Mouse (Mus musculus) regulatory T cell (primary cell): ENCODE measurements at regions not wholly inside any gene's neighbourhood (a gene's known extent, or its start where the extent isn't known, plus 50 kb on each side); places are given as distances from the start of the nearest gene placed in this dataset.

ENCODE experiments used
- in situ Hi-C: fragments of 300-600 bp; cut with MboI, MseI; formaldehyde crosslinking; loops from one replicate; pipeline ENCODE4 v1.15.1; 2025; ENCODE audit warnings: high pct_unique_total_duplicates

DNA sequence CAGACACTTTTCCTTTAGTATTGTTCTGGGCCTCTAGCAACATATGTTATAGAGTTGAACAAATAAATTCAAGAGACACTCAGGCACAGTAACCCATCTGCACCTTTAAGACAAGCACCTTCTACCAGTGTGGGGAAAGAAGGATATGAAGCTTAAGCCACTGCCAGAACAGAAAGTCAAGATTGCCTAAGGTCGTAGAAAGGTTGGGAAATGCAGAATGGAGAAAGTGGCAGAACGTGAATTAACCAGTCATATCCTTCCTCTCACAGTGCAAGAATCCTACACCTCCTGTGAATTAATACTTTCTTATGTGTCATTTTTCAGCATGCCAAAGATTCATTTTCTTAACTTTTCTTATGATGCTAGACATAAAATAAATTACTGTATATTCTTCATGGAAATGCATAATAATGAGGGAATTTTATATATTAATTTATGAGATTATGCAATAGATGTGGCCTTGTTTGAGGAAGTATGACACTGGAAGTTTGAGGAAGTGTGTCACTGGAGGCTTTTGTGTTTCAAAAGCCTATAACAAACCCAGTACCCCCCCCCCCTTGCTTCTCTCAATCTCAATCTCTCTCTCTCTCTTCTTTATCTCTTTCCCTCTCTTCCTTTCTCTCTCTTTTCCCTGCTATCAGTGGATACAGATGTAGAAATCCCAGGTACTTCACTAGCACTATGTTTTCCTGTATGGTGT lies 361.6 kb upstream of the Edil3 start:
- in situ Hi-C loops = no loop called here

DNA sequence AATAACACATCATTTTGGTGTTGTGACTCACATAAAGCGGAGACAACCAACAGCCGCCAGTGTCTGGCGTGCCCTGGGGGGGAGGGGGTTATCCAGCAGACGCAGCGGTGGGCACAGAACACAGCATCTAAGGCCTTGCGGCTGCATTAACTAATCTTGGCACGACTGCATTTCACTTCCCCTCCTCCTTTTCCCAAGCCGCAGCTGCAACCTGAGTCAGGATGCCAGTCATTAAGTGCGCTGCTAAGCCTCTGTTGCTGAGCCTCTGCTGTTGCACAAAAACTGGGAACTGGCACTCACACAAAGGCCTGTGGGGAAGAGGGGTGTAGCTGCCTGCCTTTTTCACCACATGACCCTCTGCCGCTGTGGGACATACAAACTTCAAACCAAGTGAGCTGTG lies 331.2 kb upstream of the Edil3 start:
- in situ Hi-C loops = no loop called here

DNA sequence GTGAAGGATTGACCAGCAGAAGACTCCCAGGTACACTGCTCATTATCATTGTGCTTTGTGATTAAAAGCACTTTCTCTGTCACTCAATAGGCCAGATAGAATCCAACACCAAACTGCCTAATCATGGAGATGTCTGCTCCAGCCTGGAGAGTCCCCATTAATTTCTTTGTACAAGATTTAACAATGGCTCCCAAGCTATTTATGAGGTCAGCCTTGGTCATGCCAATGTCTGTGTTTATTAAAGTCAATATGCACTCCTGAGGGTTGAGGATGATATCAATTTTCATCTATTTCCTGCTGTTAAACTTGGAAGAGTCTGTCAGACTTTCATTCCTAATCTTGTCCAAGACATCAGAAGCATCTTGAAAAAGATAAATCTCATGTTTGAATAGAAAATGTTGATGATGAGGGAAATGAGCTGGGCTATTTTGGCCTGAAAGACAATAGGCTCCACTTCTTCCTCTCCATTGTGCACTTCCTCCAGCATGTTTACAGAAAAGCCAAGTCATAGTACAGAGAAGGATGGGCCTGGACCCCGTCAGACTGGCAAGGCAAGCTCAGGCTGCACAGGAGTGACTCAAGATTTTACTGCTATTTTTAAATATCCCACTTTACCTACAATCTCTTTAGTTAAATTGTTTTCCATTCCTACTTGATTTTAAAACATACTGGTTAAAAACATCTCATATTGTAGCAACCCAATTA lies 310.3 kb upstream of the Edil3 start:
- in situ Hi-C loops = no loop called here

DNA sequence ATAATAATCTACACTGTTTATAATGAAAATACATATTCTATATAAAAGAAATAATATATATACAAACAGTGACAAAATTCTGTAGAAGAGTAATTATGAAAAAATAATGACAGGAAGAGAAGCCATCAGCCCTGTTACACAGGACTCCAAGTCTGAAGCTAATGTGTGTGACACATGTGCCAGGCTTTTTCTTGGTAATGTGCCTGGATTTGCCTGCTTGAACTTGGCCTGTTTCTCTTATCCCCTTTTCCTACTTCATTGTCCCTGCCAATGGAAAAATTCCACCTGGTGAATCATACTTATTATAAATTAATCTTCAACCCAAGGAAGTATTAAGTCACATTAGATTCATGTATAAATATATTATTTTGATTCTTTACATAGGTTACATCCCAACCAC lies 286.5 kb upstream of the Edil3 start:
- in situ Hi-C loops = no loop called here

DNA sequence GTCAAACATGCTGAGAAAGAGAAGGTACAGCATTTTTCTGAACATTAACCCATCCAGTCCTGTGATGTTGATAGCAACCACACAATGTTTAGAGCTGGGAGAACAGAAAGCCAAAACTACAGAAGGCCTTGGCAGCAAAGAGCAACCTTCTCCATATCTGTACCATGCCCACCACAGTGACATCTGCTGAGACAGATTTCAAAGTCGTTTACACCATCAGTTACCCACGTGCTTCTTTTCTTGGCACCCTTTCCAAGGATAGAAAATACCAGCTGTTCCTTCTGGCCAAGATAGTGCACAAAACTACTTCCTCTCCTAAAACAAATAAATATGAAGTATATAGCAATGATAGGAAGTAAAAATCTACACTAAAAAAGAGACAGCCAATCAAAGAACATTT lies 266.8 kb upstream of the Edil3 start:
- in situ Hi-C loops = no loop called here

DNA sequence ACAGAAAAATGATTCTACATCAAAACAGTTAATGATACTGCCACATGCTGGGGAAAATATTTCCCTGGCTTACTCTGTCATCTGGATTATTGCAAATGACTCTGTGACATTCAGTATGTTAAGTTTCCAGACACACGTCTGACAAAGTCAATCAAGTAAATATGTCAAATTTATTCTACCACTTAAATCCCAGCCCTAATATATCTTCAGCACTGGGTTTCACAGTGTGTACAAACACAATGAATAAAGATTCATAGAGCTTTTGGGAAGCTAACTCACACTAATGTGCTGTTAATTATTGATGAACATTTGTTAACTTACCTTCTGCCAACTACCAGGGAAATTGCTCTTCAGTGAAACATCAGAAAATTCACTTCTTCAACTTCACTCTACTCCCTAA lies 256.3 kb upstream of the Edil3 start:
- in situ Hi-C loops = no loop called here

DNA sequence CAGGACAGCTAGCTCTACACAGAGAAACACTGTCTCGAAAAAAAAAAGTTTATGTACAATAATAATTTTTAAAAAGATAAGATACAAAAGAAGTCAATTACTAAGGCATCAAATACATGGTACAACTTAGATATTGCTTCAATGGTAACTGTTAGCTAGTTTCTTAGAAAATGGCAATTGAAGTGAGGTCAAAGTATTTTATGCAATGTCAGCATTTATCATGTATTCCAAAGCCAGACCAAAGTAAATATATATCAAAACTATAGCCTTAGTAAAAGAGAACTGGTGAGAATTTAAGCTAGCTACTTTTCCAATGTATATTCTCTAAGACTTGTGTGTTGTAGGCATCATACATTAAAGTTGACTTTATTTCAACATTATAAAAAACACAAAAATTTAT lies 219.0 kb upstream of the Edil3 start:
- in situ Hi-C loops = no loop called here

DNA sequence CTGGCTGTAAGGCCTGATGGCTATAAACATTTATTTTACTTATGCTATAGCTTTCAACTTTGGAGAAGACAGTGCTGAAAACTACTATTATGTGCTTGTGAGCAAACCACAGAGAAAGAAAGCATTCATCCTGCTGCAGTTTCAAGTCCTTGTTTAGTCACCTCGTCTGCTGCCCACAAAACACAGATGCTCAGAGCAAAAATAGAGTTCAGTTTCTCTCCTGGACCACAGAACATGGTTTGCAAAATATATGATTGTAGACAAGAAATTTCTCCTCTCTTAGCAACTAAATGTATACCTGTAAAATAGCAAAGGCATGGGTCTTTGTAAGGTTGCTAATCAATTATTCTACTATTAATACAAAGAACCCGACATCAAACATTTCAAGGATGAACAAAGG lies 210.7 kb upstream of the Edil3 start:
- in situ Hi-C loops = no loop called here

DNA sequence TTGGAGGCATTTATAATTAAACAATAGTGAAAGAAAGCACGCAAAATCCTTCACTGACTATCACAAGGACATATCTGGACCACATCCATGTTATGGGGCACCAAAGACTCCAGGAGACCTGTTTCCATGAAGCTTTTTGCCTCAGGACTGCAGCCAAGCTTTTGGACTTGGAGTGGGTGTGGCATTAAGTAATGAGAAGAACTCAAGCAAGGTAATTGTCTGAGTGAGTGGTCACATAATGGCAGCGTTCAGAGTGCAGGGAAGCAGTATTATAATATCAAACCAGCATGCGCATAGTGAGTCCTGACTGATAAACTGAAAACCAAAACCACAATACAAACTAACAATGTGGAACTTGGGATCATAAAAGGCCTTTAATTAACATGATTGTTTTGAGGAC lies 208.0 kb upstream of the Edil3 start:
- in situ Hi-C loops = no loop called here

DNA sequence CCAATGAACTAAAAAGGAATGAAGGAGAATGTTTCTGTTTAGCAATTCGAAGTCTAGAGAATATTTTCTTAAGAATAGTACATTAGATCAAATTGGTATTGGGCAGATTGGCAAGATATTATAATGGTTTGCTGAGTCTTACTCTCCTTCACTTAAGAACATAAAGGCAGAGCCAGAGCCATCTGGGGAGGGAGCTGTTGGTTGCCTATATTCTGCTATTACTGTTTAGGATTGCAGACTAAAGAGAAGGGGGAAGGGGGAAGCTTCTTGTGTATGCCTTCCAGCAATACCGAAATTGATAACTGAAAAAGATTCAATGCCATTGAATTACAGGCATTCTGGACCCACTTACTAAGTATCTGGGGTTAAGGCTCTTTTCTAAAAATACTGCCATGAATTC lies 171.1 kb upstream of the Edil3 start:
- in situ Hi-C loops = no loop called here

DNA sequence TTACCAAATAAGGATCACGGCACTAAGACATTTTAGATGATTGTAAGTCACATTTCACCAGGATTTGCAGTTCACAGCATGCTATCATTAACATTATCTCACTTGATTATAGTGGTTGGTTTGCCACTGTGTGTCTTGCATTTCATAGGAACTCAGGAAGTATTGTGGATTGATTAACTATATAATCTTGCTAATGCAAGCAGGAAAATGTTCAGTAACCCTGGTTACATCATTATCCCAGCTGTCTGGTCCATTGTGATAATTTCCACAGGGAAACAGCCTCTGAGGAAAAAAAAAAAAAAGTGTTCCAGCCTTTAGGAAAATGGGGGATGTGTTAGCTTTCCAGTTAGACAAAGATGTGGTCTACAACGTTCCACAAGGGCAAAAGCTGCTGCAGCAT lies 170.2 kb upstream of the Edil3 start:
- in situ Hi-C loops = no loop called here

DNA sequence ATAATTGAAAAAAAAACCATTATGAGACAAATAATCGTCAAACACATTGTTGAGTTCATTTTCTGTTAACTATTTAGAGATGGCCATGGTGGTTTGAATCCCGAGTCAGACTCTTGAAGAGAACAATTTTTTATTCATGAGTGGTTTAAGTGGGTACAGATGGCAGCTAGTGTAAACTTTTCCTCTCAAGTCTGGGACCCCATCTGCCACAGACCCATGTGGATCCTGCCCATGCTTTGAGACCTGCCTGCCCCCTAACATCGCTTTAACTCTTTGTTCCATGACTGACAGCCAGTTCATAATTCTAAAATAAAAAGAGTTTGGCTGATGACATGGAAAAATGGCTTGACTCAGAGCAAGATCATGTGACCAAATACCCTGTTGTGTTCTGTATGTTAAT lies 166.2 kb upstream of the Edil3 start:
- in situ Hi-C loops = no loop called here

DNA sequence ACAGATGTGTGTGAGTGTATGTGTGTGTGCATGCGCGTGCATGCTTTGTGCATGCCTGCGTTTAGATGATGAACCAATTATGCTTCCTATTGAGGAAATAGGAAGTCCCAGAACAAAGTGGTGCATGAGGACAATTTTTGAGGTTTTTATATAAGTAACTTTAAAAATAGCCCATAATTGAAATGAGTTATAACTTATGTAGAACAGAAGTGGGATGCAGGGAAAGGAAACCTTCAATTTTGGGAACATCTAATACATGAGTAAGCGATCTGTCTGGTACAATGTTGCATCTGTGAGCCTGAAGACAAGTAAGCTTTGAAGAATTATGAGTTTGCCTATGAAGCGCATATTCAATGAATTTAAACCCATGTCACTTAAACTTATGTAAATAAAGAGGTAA lies 145.4 kb upstream of the Edil3 start:
- in situ Hi-C loops = no loop called here

DNA sequence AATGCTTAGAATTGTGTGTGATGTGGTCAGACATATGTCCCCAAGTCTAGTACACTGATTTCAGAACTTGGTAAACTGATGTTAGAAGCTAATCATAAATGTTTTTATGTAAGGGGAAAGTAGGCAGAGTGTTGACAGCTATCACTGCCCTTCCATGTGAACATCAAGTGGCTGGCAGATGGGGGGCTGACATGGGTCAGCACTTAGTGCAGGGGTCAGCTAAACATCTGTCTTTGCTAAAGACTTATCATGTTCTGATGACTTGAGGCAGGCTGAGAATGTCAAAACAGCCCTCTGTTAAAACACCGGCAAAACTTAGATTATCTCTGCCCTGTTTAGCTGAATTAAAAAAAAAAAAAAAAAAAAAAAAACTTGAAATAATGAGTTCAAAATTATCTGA lies 116.7 kb upstream of the Edil3 start:
- in situ Hi-C loops = no loop called here

DNA sequence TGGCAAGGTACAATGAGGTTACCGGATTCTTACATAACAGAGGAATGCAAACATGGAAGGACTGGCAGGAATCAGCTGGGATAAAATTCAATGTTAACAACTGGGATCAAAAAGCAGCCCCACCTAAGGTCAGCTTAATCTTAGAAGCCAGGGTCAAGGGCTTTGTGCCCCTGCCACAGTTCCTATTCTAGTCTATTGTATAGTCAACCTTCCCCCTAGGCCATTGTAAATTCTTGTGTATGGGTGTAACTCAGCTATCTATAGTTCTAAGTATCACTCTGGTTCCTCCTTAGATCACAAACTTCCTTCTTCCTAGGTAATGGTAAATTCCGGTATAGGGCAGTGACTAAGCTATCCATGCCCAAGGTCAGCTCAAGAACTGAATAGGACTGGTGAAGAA lies 91.6 kb upstream of the Edil3 start:
- in situ Hi-C loops = loop anchor here (10.0 kb wide), 1 partner anchor 1185 kb away; no protein-coding TSS in a partner anchor

DNA sequence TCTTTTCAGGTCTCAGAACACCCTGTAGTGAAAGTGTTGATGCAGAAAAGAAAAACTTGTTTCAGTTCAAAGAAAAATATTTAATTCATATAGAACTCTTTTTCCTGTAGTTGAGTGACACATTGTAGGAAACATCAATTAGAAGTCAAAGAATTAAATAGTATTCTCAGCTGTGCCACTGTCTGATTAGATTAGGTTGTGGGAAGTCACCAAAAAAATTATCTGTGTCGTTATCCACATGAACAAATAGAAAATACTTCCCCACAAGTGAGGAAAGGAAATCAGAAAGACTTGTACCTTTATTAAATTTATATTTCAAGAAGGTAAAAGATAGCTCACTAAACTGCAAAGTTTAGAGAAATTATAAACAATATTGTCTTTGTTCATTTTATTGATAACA lies 71.4 kb upstream of the Edil3 start:
- in situ Hi-C loops = no loop called here
